1 mouse cellular context compared by ENCODE assay signal in genomic region chr2:3480239-3480638, GRCm38 (mm10).
TF ChIP-seq lines count a peak whose summit lies in the region.

No protein-coding gene starts in this region.

TF ChIP-seq in MEL, 35 proteins besides CTCF, POLR2A, EP300 and RAD21:
- TF ChIP-seq SIN3A (IDR thresholded peaks at IDR 0.05; ENCODE audit: low read length) (no peak), RCOR1 (IDR thresholded peaks at IDR 0.05; ENCODE audit: low read depth, low read length) (no peak), USF2 (IDR thresholded peaks at IDR 0.05; ENCODE audit: borderline replicate concordance in 1 of 2, insufficient read depth in 1 of 2, low read depth in 1 of 2, low read length in 2 of 2) (no peak), GABPA (IDR thresholded peaks at IDR 0.05; ENCODE audit: low read depth, low read length) (no peak), SMC3 (IDR thresholded peaks at IDR 0.05; ENCODE audit: low read depth, low read length) (peak; percentile 48), POLR2AphosphoS2 (IDR thresholded peaks at IDR 0.05; ENCODE audit: low read length) (no peak), ZNF384 (IDR thresholded peaks at IDR 0.05; ENCODE audit: low read depth, low read length) (no peak), ETS1 (IDR thresholded peaks at IDR 0.05; ENCODE audit: low read depth, low read length) (no peak), HCFC1 (IDR thresholded peaks at IDR 0.05; ENCODE audit: low read depth, low read length) (no peak), TCF12 (IDR thresholded peaks at IDR 0.05; ENCODE audit: low read depth, low read length) (no peak), MYC (IDR thresholded peaks at IDR 0.05; ENCODE audit: low read depth, low read length) (no peak), MAX (IDR thresholded peaks at IDR 0.05; ENCODE audit: low read length) (no peak), MAZ (IDR thresholded peaks at IDR 0.05; ENCODE audit: low read depth, low read length) (no peak), KAT2A (conservative IDR thresholded peaks at IDR 0.05; ENCODE audit: low read depth, low read length) (no peak), GATA1 (IDR thresholded peaks at IDR 0.05; ENCODE audit: low read depth, low read length) (0 out of 2 replicates have a peak, but pooled peaks have one; percentile 24), ZC3H11A (IDR thresholded peaks at IDR 0.05; ENCODE audit: low read depth, low read length) (peak; percentile 18; the same call in 1 of the 2 replicates), E2F4 (IDR thresholded peaks at IDR 0.05; ENCODE audit: borderline replicate concordance, low read depth, low read length) (no peak), ZKSCAN1 (IDR thresholded peaks at IDR 0.05; ENCODE audit: low read depth, low read length) (no peak), NELFE (IDR thresholded peaks at IDR 0.05; ENCODE audit: low read depth, low read length) (no peak)
